Mouse (Mus musculus) E14TG2a.4 (cell line): Measurements from ENCODE around the gene Nes.

Experiments used
- CTCF ChIP-seq: conservative IDR thresholded peaks from 2 replicates; pipeline ENCODE4 v1.5.1; 2014; ENCODE audit warnings: low read length
- NANOG ChIP-seq: IDR thresholded peaks from 2 replicates; pipeline ENCODE4 v1.6.1; 2014; ENCODE audit warnings: borderline replicate concordance, low read length, mixed read lengths

DNA sequence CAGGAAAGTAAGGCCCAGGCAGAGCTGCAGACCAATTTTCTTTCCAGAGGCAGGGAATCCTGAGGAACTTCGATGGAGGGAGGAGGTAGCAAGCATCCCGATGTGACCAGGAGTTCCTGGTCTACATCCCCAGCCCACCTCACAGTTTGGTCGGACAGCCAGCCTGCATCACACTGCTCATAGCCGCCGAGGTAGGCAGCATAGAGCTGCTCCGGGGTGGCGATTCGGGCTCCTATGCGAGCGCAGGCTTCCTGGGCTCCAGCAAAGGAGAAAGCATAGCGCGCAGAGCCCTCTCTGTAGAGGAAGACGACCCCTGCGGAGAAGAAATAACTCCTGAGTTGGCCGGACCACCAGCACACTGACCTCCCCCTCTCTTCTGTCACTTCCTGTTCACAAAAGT, 25.5 kb downstream of the Nes start:
- TF ChIP-seq CTCF (no peak), NANOG (no peak)
